Mouse (Mus musculus): Measurements from ENCODE around the gene Hist1h2ab. TPM values are rescaled to one million over a fixed set of nuclear protein-coding genes. Genes with fewer than 3 reads are reported as not detected.

The Hist1h2ab gene
- polyA plus RNA-seq, 1 experiment from 2014 or later = 23.1 TPM

GRCm38 (mm10) chr13:23738677-23739068, 12.3 kb upstream of the Hist1h2ab start, which contains the start of gene Hist1h1c:
Hist1h1c (plus strand) TSS chr13:23738808.
- 0% methylated on average over 38 of the region's 38 CpGs for WGBS
- peak; percentile 94 for ATAC-seq (ENCODE audit: insufficient number of reproducible peaks, low FRiP score, low TSS enrichment, low read depth)

GRCm38 (mm10) chr13:23739069-23739921, 11.6 kb upstream of the Hist1h2ab start:
- peak overlapping the region; percentile 56 for H3K9ac ChIP-seq
- peak overlapping the region; percentile 98 for H3K27ac ChIP-seq (replicated peaks)
- 0% methylated on average over 39 of the region's 39 CpGs for WGBS
- H3K4me3 ChIP-seq (replicated peaks) = peak overlapping the region; percentile 61
- H3K4me1 ChIP-seq = peaks cover 13% of the 10 kb centered on the region; the same call in 1 of the 2 replicates
- no peaks in the 10 kb centered on the region for H3K27me3 ChIP-seq
- peak overlapping the region; percentile 96 for H3K4me2 ChIP-seq (replicated peaks)
- peak; percentile 90 for ATAC-seq (ENCODE audit: insufficient number of reproducible peaks, low FRiP score, low TSS enrichment, low read depth)
- no peaks in the 10 kb centered on the region for H3K9me3 ChIP-seq (replicated peaks)
- H3K36me3 ChIP-seq = no peaks in the 10 kb centered on the region

More at GRCm38 (mm10) chr13:23738677-23739068, 12.3 kb upstream of the Hist1h2ab start, which contains the start of gene Hist1h1c:
- Histone ChIP-seq H3K27me3 (no peaks in the 10 kb centered on the region), H3K9ac (peak within 1 kb of the TSS; percentile 56), H3K4me1 (peaks cover 13% of the 10 kb centered on the region; the same call in 1 of the 2 replicates), H3K4me2 (replicated peaks) (peak within 1 kb of the TSS; percentile 96), H3K4me3 (replicated peaks) (peak within 1 kb of the TSS; percentile 61), H3K36me3 (no peaks in the 10 kb centered on the region), H3K9me3 (replicated peaks) (no peaks in the 10 kb centered on the region), H3K27ac (replicated peaks) (peak within 1 kb of the TSS; percentile 98)

- Histone ChIP-seq H3K27ac (replicated peaks) (peak overlapping the region; percentile 98), H3K9ac (peak overlapping the region; percentile 56), H3K4me3 (replicated peaks) (peak overlapping the region; percentile 61), H3K4me1 (peaks cover 13% of the 10 kb centered on the region; the same call in 1 of the 2 replicates), H3K27me3 (no peaks in the 10 kb centered on the region), H3K9me3 (replicated peaks) (no peaks in the 10 kb centered on the region), H3K36me3 (no peaks in the 10 kb centered on the region), H3K4me2 (replicated peaks) (peak overlapping the region; percentile 96)
- ATAC-seq (ENCODE audit: insufficient number of reproducible peaks, low FRiP score, low TSS enrichment, low read depth) = no peak; the same call in 1 of the 2 replicates
- WGBS = under 1% methylated on average over 14 of the region's 14 CpGs
Measured at GRCm38 (mm10) chr13:23739922-23740252, 11.0 kb upstream of the Hist1h2ab start.

GRCm38 (mm10) chr13:23740256-23740840, 10.6 kb upstream of the Hist1h2ab start:
- H3K27ac ChIP-seq (replicated peaks) = peak overlapping the region; percentile 98
- H3K27me3 ChIP-seq = no peaks in the 10 kb centered on the region
- WGBS = 19% methylated on average over 13 of the region's 13 CpGs
- H3K9ac ChIP-seq = peak overlapping the region; percentile 56
- H3K4me1 ChIP-seq = peaks cover 13% of the 10 kb centered on the region; the same call in 1 of the 2 replicates
- no peak for ATAC-seq (ENCODE audit: insufficient number of reproducible peaks, low FRiP score, low TSS enrichment, low read depth)
- peak overlapping the region; percentile 61 for H3K4me3 ChIP-seq (replicated peaks)
- no peaks in the 10 kb centered on the region for H3K36me3 ChIP-seq
- no peaks in the 10 kb centered on the region for H3K9me3 ChIP-seq (replicated peaks)
- H3K4me2 ChIP-seq (replicated peaks) = peak overlapping the region; percentile 96

- Histone ChIP-seq H3K27me3 (no peaks in the 10 kb centered on the region), H3K36me3 (no peaks in the 10 kb centered on the region), H3K9ac (no peak overlapping the region), H3K4me3 (replicated peaks) (no peak overlapping the region), H3K27ac (replicated peaks) (no peak overlapping the region), H3K4me2 (replicated peaks) (peak overlapping the region; percentile 96), H3K9me3 (replicated peaks) (no peaks in the 10 kb centered on the region), H3K4me1 (peaks cover 13% of the 10 kb centered on the region; the same call in 1 of the 2 replicates)
- no peak for ATAC-seq (ENCODE audit: insufficient number of reproducible peaks, low FRiP score, low TSS enrichment, low read depth)
- WGBS = 57% methylated on average over 5 of the region's 5 CpGs
Measured at GRCm38 (mm10) chr13:23740910-23741309, 10.0 kb upstream of the Hist1h2ab start.

- Histone ChIP-seq H3K9ac (no peak overlapping the region), H3K9me3 (replicated peaks) (no peaks in the 10 kb centered on the region), H3K4me2 (replicated peaks) (no peak overlapping the region), H3K36me3 (no peaks in the 10 kb centered on the region), H3K4me1 (peaks cover 14% of the 10 kb centered on the region; the same call in 1 of the 2 replicates), H3K27ac (replicated peaks) (no peak overlapping the region), H3K4me3 (replicated peaks) (no peak overlapping the region), H3K27me3 (no peaks in the 10 kb centered on the region)
- no peak for ATAC-seq (ENCODE audit: insufficient number of reproducible peaks, low FRiP score, low TSS enrichment, low read depth)
Measured at GRCm38 (mm10) chr13:23742007-23742406, 8.9 kb upstream of the Hist1h2ab start.

GRCm38 (mm10) chr13:23743215-23743614, 7.7 kb upstream of the Hist1h2ab start:
- H3K27ac ChIP-seq (replicated peaks) = no peak overlapping the region; the same call in 1 of the 2 replicates
- H3K4me2 ChIP-seq (replicated peaks) = no peak overlapping the region
- H3K4me3 ChIP-seq (replicated peaks) = no peak overlapping the region
- no peak for ATAC-seq (ENCODE audit: insufficient number of reproducible peaks, low FRiP score, low TSS enrichment, low read depth)
- WGBS = 65% methylated on average over 5 of the region's 5 CpGs
- no peaks in the 10 kb centered on the region for H3K27me3 ChIP-seq
- H3K9ac ChIP-seq = no peak overlapping the region
- H3K9me3 ChIP-seq (replicated peaks) = no peaks in the 10 kb centered on the region
- H3K4me1 ChIP-seq = peaks cover 22% of the 10 kb centered on the region
- H3K36me3 ChIP-seq = no peaks in the 10 kb centered on the region

DNA sequence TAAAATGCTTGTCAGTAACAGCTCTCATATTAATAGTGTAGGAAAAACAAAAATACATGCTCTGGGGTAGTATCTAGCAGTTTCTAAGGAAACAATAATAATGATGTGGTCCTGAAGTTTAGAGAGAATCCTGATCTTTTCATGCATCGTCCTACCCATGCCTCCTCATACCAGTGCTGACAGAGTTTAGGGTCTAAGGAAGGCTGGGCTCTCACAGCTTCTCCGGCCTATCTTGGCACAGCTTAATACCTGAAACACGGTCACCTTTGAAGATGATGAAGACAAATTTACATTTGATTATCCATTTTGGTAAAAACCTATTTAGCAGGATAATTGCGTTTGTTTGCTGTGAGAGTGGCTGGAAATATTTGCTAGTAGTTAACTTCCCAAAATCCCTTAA, 7.0 kb upstream of the Hist1h2ab start:
- 31% methylated on average over 4 of the region's 4 CpGs for whole genome bisulfite sequencing

GRCm38 (mm10) chr13:23744421-23745380, 6.2 kb upstream of the Hist1h2ab start:
- H3K4me3 ChIP-seq (replicated peaks) = peak overlapping the region; percentile 43
- WGBS = 1% methylated on average over 15 of the region's 36 CpGs
- no peaks in the 10 kb centered on the region for H3K36me3 ChIP-seq
- H3K9ac ChIP-seq = no peak overlapping the region
- peak overlapping the region; percentile 69 for H3K27ac ChIP-seq (replicated peaks)
- no peaks in the 10 kb centered on the region for H3K9me3 ChIP-seq (replicated peaks)
- H3K4me1 ChIP-seq = peaks cover 23% of the 10 kb centered on the region
- H3K27me3 ChIP-seq = no peaks in the 10 kb centered on the region
- H3K4me2 ChIP-seq (replicated peaks) = peak overlapping the region; percentile 52
- no peak for ATAC-seq (ENCODE audit: insufficient number of reproducible peaks, low FRiP score, low TSS enrichment, low read depth)

More for the DNA sequence above, 7.0 kb upstream of the Hist1h2ab start:
- H3K9ac ChIP-seq = no peak overlapping the region
- no peaks in the 10 kb centered on the region for H3K9me3 ChIP-seq (replicated peaks)
- peaks cover 27% of the 10 kb centered on the region for H3K4me1 ChIP-seq
- H3K4me3 ChIP-seq (replicated peaks) = peak overlapping the region; percentile 43
- ATAC-seq (ENCODE audit: insufficient number of reproducible peaks, low FRiP score, low TSS enrichment, low read depth) = no peak
- H3K4me2 ChIP-seq (replicated peaks) = peak overlapping the region; percentile 52
- H3K27ac ChIP-seq (replicated peaks) = no peak overlapping the region
- no peaks in the 10 kb centered on the region for H3K36me3 ChIP-seq
- no peaks in the 10 kb centered on the region for H3K27me3 ChIP-seq

DNA sequence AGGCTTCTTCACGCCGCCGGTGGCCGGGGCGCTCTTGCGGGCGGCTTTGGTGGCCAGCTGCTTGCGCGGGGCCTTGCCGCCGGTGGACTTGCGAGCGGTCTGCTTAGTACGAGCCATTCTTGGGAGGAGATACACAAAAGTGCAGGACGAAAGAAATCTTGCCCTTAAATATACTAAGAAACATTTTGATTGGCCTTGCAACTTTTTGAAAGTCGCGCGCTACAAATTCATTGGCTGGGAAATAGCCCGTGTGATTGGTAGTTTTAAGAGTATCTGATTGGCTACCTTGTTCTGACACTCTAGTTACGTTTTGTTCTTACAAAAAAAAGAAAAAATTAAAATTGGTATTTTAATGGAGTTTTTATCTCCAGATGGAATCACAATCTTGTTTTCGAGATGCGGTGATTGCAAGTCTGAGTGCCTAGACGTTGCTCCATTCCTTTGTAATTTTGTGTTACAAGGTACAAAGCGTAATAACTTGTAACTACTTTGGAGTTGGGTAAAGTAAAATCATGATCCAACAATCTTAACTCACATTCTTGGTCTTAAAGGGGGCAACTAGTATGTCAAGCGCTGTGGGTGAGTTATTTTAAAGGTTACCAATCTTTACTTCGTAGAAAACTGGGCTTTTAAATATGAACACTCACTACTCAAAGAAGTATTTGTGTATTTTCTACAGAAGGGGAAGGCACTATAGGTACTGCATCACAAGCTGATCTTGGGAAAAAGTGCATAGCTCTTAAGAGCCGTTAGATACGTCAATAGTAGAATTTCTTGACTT, 5.4 kb upstream of the Hist1h2ab start, which contains the start of gene Hist1h3c:
Gene Hist1h3c (minus strand): TSS at position 222 of the 781 bp plus-strand sequence.
- no peaks in the 10 kb centered on the region for H3K36me3 ChIP-seq
- H3K4me3 ChIP-seq (replicated peaks) = peak within 1 kb of the TSS; percentile 43
- peaks cover 19% of the 10 kb centered on the region for H3K4me1 ChIP-seq
- no peaks in the 10 kb centered on the region for H3K27me3 ChIP-seq
- H3K9ac ChIP-seq = peak within 1 kb of the TSS; percentile 18; the same call in 1 of the 2 replicates
- H3K27ac ChIP-seq (replicated peaks) = peak within 1 kb of the TSS; percentile 98
- under 1% methylated on average over 25 of the region's 28 CpGs for WGBS
- peak; percentile 76 for ATAC-seq (ENCODE audit: insufficient number of reproducible peaks, low FRiP score, low TSS enrichment, low read depth)
- peak within 1 kb of the TSS; percentile 52 for H3K4me2 ChIP-seq (replicated peaks)
- no peaks in the 10 kb centered on the region for H3K9me3 ChIP-seq (replicated peaks)

Data from embryonic facial prominence, embryonic 15.5 days (tissue).